Mouse (Mus musculus): Measurements from ENCODE around the gene Robo2. TPM values are rescaled to one million over a fixed set of nuclear protein-coding genes. Genes with fewer than 3 reads are reported as not detected.

Gene Robo2
- polyA plus RNA-seq (2014; fragmentation: Illumina TruSeq; extraction: RNeasy Lipid Tissue Mini Kit (QIAGEN cat#74804); ENCODE audit: low read depth, low replicate concordance) = 18.5 TPM

GRCm38 (mm10) chr16:74411481-74412251 lies at the start of gene Robo2:
Gene Robo2, minus strand, starts transcription at chr16:74411825.

